ENCODE assay signal across 9 mouse cellular contexts in the genomic region with DNA sequence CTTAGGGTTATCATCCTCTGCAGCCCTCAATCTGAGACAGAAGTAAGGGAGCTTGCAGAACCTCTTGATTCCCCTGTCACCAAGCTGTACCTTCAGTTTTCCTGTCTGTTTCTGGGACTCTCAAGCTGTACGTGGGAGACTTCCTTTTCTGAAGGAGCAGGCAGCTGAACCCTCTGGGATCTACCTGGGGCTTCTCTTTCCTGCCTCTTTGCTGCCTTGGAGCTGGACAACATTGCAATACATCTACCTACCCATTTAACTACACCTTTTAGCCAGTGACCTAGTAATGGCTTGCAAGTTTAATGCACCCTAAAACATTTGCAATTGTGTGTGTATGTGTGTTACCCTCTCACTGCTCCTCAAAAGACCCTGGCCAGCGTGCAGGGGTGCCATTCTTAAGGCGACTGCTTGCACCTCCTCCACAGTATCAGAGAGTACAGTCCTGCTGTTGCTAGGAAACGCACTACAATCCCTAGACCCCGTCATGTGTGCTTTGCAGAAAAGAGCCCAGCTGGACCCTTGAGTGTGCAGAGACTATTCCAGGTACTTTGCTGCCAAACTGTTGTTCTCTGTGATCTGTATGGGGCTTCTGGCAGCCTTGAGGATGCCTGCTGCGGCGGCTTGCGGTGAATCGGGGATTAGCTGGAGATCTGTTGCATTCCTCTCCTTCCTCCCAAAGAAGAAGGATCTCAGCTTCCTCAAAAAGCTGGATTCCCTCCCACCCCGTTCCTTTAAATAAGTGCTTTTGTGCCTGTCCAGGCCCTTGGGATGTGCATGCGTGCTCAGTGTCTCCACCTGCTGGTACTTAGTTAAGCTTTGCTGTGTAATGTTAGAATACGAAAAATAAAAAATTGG. TPM values are rescaled to one million over a fixed set of nuclear protein-coding genes. Genes with fewer than 3 reads are reported as not detected.
DNase-seq lines count a peak whose midpoint lies in the region; ATAC-seq lines count a peak whose summit lies in the region.
"Had no signal": no experiment of that assay in that cellular context is flagged by ENCODE, and none has a peak within 500 bp of the region (broad histone marks: within the 10 kb centered on the region; RNA-seq: fewer than 3 reads in every experiment).

No protein-coding gene starts in this region.

- H3K27ac ChIP-seq in hindbrain, embryonic 14.5 days = no peak overlapping the region; the same call in 1 of the 2 replicates

- peak overlapping the region; percentile 46 for H3K4me2 ChIP-seq in hindbrain, embryonic 14.5 days (replicated peaks)

- no peaks in the 10 kb centered on the region for H3K9me3 ChIP-seq in hindbrain, embryonic 14.5 days (ENCODE audit: control insufficient read depth, low read length)

- H3K4me3 ChIP-seq in hindbrain, embryonic 14.5 days (replicated peaks; ENCODE audit: low read length) = no peak overlapping the region; the same call in 1 of the 2 replicates
- H3K4me3 ChIP-seq: myocyte had no signal

- WGBS in hindbrain, embryonic 14.5 days = 7% methylated on average over 12 of the region's 12 CpGs

- no peak overlapping the region for H3K9ac ChIP-seq in hindbrain, embryonic 14.5 days

- no peaks in the 10 kb centered on the region for H3K36me3 ChIP-seq in hindbrain, embryonic 14.5 days (replicated peaks; ENCODE audit: control insufficient read depth, insufficient read depth)

- peak; percentile 84 for DNase-seq in ZHBTc4 (ENCODE audit: low read depth, low spot score)
- DNase-seq in cerebellum, adult 9-10 months = peak; percentile 84
- DNase-seq in frontal cortex, adult 2 months (ENCODE audit: extremely low spot score in 1 of 2, low spot score in 1 of 2) = peak; percentile 46 to 88
- peak; percentile 87 for DNase-seq in hindbrain, embryonic 14.5 days (ENCODE audit: low spot score)
- DNase-seq in layer of hippocampus, postnatal 10 days (ENCODE audit: low spot score in 2 of 2) = peak; percentile 59 to 70
- DNase-seq in lung, postnatal 14 days = peak; percentile 67
- peak; percentile 80 to 81 for DNase-seq in right cerebral cortex, postnatal 10 days (ENCODE audit: low spot score in 2 of 2)
- DNase-seq in T-cell, adult 2 months (ENCODE audit: low spot score) = no peak

- peak; percentile 90 for ATAC-seq in hindbrain, embryonic 14.5 days (ENCODE audit: low FRiP score)

- no peaks in the 10 kb centered on the region for H3K27me3 ChIP-seq in hindbrain, embryonic 14.5 days (ENCODE audit: control insufficient read depth, insufficient read depth, low read length)

- H3K4me1 ChIP-seq in hindbrain, embryonic 14.5 days (replicated peaks; ENCODE audit: control insufficient read depth, insufficient read depth, low read length) = peaks cover 7% of the 10 kb centered on the region

RNA-seq across cellular contexts. Expression of a gene that starts 35.9 kb away (rescaled TPM):
- 21.1 TPM in 2 replicates for polyA plus RNA-seq in frontal cortex, adult 2 months (2012; rRNA removed)
- 6.8 TPM in 2 replicates for polyA plus RNA-seq in hindbrain, embryonic 14.5 days (2014; fragmentation: Nextera tagmentation; extraction: Ambion mirVana)
- 10 to 100 TPM; 12.2 to 15.6 TPM for total RNA-seq in layer of hippocampus, postnatal 10 days (2021)
